ENCODE assay signal across 11 mouse cellular contexts in genomic region chr5:5211034-5211779, GRCm38 (mm10).
DNase-seq lines count a peak whose midpoint lies in the region; ATAC-seq lines count a peak whose summit lies in the region.
"Had no signal": no experiment of that assay in that cellular context is flagged by ENCODE, and none has a peak within 500 bp of the region (broad histone marks: within the 10 kb centered on the region; RNA-seq: fewer than 3 reads in every experiment).

No protein-coding gene starts in this region.

- no peaks in the 10 kb centered on the region for H3K36me3 ChIP-seq in lung, embryonic 16.5 days (ENCODE audit: control insufficient read depth, insufficient read depth, low read length)
- no peaks in the 10 kb centered on the region for H3K36me3 ChIP-seq in midbrain, embryonic 14.5 days (ENCODE audit: control insufficient read depth, insufficient read depth, low read length)
- H3K36me3 ChIP-seq: embryonic facial prominence, embryonic 15.5 days; midbrain, embryonic 12.5 days had no signal

- H3K27me3 ChIP-seq in lung, embryonic 16.5 days (ENCODE audit: control insufficient read depth, insufficient read depth, low read depth, low read length) = no peaks in the 10 kb centered on the region
- H3K27me3 ChIP-seq in midbrain, embryonic 14.5 days (ENCODE audit: control insufficient read depth, insufficient read depth, low read length) = no peaks in the 10 kb centered on the region
- H3K27me3 ChIP-seq: embryonic facial prominence, embryonic 15.5 days; Patski had no signal

- H3K27ac ChIP-seq in lung, embryonic 16.5 days (ENCODE audit: low read length) = peak overlapping the region; percentile 19; the same call in 1 of the 2 replicates
- no peak overlapping the region for H3K27ac ChIP-seq in midbrain, embryonic 14.5 days (replicated peaks; ENCODE audit: low read depth, low read length)
- H3K27ac ChIP-seq: embryonic facial prominence, embryonic 15.5 days; midbrain, embryonic 12.5 days had no signal

- H3K4me2 ChIP-seq in lung, embryonic 16.5 days (ENCODE audit: low read depth, low read length) = no peak overlapping the region
- no peak overlapping the region for H3K4me2 ChIP-seq in midbrain, embryonic 14.5 days (ENCODE audit: low read length)
- H3K4me2 ChIP-seq: embryonic facial prominence, embryonic 15.5 days; midbrain, embryonic 12.5 days had no signal

- DNase-seq in embryo, embryonic 10 days (ENCODE audit: low spot score) = peak; percentile 11
- no peak for DNase-seq in embryo, embryonic 10.5 days (ENCODE audit: low spot score)
- peak; percentile 91 for DNase-seq in adipocyte (ENCODE audit: low spot score)
- peak; percentile 10 for DNase-seq in heart, postnatal 4 days
- DNase-seq in cerebellum, adult 11-12 months = no peak
- DNase-seq in midbrain, embryonic 14.5 days = no peak

- no peak overlapping the region for H3K9ac ChIP-seq in lung, embryonic 16.5 days (ENCODE audit: low read length)
- H3K9ac ChIP-seq in midbrain, embryonic 14.5 days (replicated peaks; ENCODE audit: low read length) = no peak overlapping the region
- H3K9ac ChIP-seq: embryonic facial prominence, embryonic 15.5 days; midbrain, embryonic 12.5 days had no signal

- peak; percentile 67 for ATAC-seq in lung, embryonic 16.5 days (ENCODE audit: low read depth)
- ATAC-seq in activated CD4-positive, CD25-positive, alpha-beta regulatory T cell, adult 4 months = no peak
- no peak for ATAC-seq in midbrain, embryonic 14.5 days (ENCODE audit: low FRiP score, low TSS enrichment)
- ATAC-seq: Patski had no signal

- H3K4me3 ChIP-seq in lung, embryonic 16.5 days (ENCODE audit: low read length) = no peak overlapping the region
- no peak overlapping the region for H3K4me3 ChIP-seq in midbrain, embryonic 14.5 days (replicated peaks; ENCODE audit: low read depth, low read length)
- H3K4me3 ChIP-seq: embryonic facial prominence, embryonic 15.5 days; midbrain, embryonic 12.5 days had no signal

- H3K9me3 ChIP-seq in lung, embryonic 16.5 days (ENCODE audit: control insufficient read depth, low read length) = no peaks in the 10 kb centered on the region
- no peaks in the 10 kb centered on the region for H3K9me3 ChIP-seq in midbrain, embryonic 14.5 days (ENCODE audit: control insufficient read depth, low read length)
- H3K9me3 ChIP-seq: embryonic facial prominence, embryonic 15.5 days; midbrain, embryonic 12.5 days had no signal

- WGBS in lung, embryonic 16.5 days = 8% methylated on average over 7 of the region's 7 CpGs
- WGBS in midbrain, embryonic 14.5 days = 54% methylated on average over 7 of the region's 7 CpGs

- peaks cover 17% of the 10 kb centered on the region for H3K4me1 ChIP-seq in lung, embryonic 16.5 days (replicated peaks; ENCODE audit: control insufficient read depth, insufficient read depth, low read length)
- 0 out of 2 replicates have a peak, but pooled peaks cover 3% of the 10 kb centered on the region for H3K4me1 ChIP-seq in midbrain, embryonic 14.5 days (ENCODE audit: control insufficient read depth, insufficient read depth, low read length)
- H3K4me1 ChIP-seq: embryonic facial prominence, embryonic 15.5 days; midbrain, embryonic 12.5 days had no signal

Comparison
In these comparisons a context has a peak if more than half of its experiments do, and no peak if none do; other contexts are left out.
1. DNase-seq: peak in embryo, embryonic 10 days (single experiment), adipocyte (single experiment) and heart, postnatal 4 days (single experiment); none in embryo, embryonic 10.5 days (single experiment), cerebellum, adult 11-12 months (single experiment) and midbrain, embryonic 14.5 days (single experiment).